Mouse (Mus musculus) erythroblast, adult 5-6 weeks (primary cell): ENCODE data around the gene Med22. TPM values are rescaled to one million over a fixed set of nuclear protein-coding genes. Genes with fewer than 3 reads are reported as not detected.

Source experiments
- ATAC-seq: replicated peaks from 2 replicates; pipeline ENCODE4 v1.8.0; 2016; ENCODE audit warnings: moderate number of reproducible peaks, mild to moderate bottlenecking, moderate TSS enrichment, inconsistent platforms; ENCODE audit not compliant: poor library complexity, low FRiP score, severe bottlenecking
- total RNA-seq, 2 experiments: library from RNA; stranded (forward) in 1 of 2; stranded (reverse) in 1 of 2; fragments of 150-400 nt in 1 of 2; fragments of 200-764, 138-1000 nt in 1 of 2; gene quantifications; 2 replicates each; pipeline versions ENCODE4 v1.2.3 to v1.2.4; 2015 to 2017; ENCODE audit warnings: low replicate concordance in 2 of 2

The Med22 gene
- total RNA-seq, 2 experiments from 2014 or later = 1.3 to 10.6 TPM

- no peak for ATAC-seq
Observed at GRCm38 (mm10) chr2:26920190-26920855, 9.8 kb upstream of the Med22 start.

DNA sequence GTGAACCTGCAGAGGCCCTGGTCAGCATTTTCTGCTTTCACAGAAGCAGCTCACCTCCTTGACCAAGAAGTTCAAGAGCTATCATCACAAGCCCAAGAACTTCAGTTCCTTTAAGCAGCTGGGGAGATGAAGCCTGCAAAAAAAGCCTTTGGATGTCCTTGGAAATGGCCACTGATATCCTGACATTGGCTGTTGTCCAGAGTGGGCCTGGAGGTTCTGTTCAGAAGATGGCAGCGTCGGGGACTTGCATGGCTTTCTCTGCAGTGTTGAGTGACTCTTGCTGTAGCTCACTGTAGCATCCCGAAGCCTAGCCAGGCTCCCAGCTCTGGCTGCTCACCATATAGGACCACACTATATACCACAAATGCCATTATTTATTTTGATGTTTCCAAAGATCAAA, 9.2 kb upstream of the Med22 start:
- ATAC-seq = no peak

DNA sequence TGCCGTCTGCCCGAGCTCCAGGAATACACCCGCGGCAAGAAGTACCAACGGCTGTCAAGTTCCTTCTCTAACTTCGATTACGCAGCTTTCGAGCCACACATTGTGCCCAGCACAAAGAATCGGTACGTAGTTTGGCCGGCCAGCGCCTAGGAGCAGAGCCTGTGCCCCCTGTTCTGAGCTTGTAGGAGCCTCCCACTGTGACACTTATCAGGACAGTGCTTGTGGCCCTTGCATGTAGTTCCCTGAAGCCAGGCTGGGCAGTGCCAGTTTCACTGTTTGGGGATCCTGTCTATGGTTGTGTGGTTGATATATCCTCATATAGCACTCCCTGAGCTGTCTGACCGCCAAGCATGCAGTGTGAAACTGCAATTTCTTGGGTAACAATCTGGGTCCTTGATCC, 6.3 kb upstream of the Med22 start:
- ATAC-seq = peak; percentile 40

DNA sequence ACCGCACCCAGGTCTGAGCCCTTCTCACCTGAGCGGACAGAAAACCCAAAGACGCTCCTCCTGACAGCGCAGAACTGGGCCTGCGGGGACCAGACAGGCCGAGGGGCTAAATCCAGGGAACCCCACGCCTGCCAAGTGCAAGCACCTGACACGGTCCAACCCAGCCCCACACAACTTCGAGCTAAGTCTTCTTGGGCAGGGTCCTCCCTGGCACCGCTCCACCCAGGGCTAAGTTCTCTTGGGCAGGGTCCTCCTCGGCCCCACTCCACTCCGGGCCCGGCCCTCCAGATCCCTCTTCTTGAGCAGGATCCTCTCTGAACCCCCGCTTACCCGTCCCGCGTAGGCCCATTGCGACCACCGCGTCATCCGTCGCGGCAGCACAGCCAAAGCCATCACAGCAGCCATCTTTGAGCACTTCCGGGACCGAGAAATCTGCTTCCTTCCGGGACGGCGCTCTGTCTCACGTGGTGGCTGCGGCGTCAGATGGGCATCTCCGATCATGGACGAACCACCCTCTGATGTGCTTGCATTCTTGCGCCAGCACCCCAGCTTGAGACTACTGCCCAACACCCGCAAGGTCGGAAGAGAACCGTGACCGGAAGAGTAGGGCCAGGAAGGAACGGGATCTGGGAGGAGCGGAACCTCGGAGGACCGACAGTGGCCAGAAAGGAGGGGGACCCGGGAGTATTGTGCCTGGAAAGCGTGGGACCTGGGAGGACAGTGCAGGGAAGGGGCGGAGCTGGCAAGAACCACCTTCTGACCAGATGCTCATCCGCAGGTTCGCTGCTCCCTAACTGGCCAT, 5.7 kb upstream of the Med22 start, which contains the start of the genes Surf2 and Surf1:
Gene Surf2, plus strand, starts transcription at position 441 of the 802 bp plus-strand sequence.
Gene Surf1, minus strand, starts transcription at position 604 of the 802 bp plus-strand sequence.
- peak; percentile 85 for ATAC-seq

DNA sequence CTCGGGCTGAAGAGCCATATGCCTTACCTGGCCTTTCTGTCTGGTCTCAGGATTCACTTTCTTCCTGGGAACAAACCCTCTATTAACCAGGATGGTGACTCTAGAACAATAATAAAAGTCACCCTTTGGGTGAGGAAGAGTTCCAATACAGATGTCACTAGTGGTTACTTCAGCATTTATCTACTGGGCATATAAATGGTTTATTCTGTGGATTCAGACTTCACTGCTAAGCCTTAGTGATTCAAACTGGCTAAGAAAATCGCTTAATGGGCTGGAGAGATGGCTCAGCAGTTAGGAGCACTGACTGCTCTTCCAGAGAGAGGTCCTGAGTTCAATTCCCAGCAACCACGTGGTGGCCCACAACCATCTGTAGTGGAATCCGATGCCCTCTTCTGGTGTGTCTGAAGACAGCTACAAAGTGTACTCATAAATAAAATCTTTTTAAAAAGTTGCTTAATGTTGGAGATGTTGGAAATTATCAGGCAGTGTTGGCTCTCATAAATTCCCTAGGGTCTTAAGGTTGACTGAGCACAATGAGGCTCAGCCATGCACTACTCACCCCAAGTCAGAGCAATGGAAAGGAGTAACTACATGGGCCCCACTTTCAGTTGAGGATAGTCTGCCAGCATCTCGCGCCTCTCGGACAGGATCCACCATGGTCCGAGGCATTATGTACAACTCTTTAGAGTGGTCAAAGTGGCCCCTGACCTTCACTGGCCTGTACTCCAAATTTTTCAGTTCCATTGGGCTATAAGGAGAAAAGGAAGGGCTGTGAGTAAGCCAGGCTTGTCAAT, 3.9 kb upstream of the Med22 start:
- ATAC-seq = no peak

DNA sequence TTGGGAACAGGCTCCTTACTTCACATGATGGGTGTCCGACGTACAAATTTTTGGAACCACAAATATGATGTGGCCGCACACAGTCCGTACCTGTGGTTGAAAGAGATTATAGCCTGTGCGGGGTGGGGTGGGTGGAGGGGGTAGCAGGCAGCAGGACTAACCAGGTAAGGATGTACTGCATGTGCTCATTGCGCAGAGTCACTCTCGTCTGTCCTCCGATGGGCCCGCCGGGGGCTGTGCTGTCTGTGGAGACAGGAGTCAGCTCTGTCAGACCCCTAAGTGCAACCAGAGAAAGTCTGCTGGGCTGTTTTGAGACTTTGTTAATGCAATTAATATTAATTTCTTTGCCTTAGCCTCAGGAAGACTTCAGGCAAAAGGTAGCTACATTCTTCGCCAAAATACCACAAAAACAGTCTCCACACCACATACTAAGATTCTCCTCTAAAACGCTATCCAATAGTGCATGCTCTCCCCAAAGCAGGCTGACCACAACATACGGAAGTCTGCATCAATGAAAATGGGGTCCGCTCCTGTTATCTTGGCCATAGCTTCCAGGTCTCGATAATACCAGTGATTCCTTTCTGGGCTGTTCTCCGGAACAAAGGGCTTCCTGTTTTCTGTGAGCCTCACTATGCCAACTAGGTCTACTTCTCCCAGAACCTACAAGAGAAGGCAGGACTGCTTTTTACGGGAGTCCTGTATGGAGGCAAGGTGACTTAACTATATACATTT, 3.1 kb upstream of the Med22 start:
- no peak for ATAC-seq

GRCm38 (mm10) chr2:26912253-26912770, 1.8 kb upstream of the Med22 start:
- ATAC-seq = no peak

- peak; percentile 47 for ATAC-seq
Observed at GRCm38 (mm10) chr2:26910994-26911765, 703 bp upstream of the Med22 start.

DNA sequence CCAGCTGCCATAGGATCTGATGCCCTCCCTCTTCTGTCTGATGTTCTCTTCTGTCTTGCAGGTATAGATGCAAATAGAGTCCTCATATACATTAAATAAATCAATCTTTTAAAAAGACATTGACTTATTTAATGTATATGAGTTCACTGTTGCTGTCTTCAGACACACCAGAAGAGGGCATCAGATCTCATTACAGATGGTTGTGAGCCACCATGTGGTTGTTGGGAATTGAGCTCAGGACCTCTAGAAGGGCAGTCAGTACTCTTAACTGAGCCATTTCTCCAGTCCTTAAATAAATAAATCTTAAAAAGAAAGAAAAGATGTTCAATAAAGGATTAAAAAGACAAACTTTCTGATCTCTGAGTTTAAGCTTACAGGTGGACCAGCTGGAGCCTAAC, 1.1 kb downstream of the Med22 start:
- ATAC-seq = no peak

GRCm38 (mm10) chr2:26908710-26909386, 1.6 kb downstream of the Med22 start:
- no peak for ATAC-seq

DNA sequence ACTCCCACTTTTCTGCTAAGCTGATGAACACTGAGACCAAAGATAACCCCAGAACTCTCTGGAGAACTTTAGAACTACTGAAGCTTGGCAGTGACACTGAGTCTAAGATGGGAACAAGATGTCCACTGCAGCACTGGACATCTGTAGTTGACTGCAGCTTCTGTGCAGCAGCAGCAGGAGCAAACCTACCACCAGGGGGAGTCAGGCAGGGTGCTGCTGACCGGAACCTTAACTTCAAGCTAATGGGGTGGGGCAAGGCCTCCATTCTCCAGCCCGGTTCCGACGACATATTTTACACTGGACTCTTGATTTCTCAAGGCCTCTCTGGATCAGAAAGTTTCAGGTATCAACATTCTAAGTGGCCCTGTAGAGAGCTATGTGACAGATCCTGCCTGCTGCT, 3.4 kb downstream of the Med22 start:
- ATAC-seq = no peak

DNA sequence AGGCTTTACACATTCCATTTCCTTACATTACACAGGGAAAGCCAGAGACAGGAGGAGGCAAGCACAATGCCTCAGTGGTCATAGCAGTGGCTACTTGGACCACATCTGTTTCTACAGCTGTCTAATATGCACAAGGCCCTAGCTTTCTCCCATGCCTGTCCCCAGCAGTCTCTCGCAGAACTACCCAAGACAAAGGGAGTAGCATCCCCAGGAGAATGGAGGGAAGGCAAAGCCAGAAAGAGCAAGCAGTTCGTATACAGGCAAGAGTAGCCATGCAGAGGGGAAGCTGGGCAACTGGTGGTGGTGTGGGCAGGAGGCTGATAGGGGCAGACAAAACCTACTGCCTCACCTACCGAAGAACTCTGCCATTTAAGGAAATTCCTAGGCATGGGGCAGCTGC, 4.0 kb downstream of the Med22 start:
- ATAC-seq = no peak

DNA sequence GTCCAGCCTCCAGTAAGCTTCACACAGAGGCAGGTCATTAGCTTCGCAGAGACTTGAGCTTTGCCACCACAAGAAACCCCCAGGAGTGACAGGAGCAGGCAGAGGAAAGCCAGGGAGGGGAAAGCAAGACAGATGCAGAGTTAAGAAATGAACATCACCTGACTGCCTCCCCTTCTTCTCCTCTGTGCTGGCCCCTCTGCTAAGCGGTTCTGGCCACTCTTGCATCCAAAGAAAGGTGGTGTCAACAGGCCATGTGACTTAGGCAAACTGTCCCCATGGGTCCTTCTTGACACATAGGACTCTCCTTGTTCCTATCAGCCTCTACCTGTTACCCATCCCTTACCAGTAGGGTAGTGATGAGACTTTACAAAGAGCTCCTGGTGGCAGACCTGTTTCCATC, 4.5 kb downstream of the Med22 start:
- no peak for ATAC-seq

DNA sequence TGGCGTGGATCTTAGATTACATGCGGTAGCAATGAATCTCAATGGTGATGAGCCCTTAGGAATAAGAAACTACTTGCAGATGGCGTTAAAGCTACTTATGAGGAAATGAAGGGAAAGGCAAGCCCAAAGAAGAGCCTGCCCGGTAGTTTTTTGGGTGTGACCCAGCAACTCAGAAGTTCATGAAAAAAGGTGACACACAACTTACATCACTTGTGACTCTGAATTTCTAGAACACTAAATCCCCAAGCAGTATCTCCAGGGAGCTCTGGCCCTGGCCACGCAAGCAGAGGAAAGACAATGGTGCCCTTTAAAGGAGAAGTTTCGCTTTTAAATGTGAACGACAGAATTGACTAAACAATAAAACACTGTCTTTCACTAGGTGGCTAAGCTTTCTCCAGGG, 7.2 kb downstream of the Med22 start:
- ATAC-seq = no peak

DNA sequence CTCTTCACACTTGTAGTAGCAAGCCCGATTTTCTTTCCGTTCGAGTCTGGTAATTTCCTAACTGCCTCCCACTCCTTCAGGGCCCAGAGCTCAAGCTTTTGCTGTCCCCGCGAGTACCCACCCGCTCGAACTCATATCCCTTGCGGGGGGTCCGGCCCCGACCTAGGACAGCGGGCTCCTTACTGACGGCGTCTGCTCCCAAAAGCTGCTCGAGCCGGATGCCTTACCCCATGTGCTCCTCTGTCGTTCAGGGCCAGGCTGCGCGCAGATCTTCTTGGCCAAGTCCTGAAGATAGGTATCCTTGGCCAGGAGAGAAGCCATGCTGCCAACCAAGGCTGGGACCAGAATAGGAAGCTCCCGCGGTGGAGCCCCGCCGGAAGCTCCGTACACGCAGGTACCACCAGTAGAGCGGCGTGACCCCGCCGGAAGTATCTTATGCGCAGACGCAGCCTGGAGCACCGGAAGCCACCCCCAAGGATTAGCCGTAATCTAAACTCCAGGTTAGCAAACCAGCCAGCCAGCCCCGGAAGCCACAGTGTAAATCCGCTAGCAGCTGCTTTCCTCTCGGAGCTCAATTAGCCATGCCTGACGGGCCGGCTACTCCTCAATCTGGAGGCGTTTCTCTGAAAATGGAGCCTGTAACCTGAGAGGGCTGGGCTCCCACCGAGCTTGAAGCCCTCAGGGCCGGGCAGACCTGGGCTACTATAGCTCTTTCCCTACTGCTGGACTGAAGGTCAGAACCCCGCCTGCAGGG, 7.8 kb downstream of the Med22 start, which contains the start of gene Surf6:
Gene Surf6, minus strand, starts transcription at position 413 of the 754 bp plus-strand sequence.
- peak; percentile 91 for ATAC-seq

- no peak for ATAC-seq
Observed at GRCm38 (mm10) chr2:26901834-26902400, 8.6 kb downstream of the Med22 start.

GRCm38 (mm10) chr2:26900731-26901130, 9.7 kb downstream of the Med22 start:
- ATAC-seq = no peak
